Mouse (Mus musculus): ENCODE measurements at regions not wholly inside any gene's neighbourhood (a gene's known extent, or its start where the extent isn't known, plus 50 kb on each side); places are given as distances from the start of the nearest gene placed in this dataset.
"Not testable (repeated sequence)": the region's sequence is repeated elsewhere in the genome, so short reads cannot be mapped to it uniquely, and the experiment has no call there.

DNA sequence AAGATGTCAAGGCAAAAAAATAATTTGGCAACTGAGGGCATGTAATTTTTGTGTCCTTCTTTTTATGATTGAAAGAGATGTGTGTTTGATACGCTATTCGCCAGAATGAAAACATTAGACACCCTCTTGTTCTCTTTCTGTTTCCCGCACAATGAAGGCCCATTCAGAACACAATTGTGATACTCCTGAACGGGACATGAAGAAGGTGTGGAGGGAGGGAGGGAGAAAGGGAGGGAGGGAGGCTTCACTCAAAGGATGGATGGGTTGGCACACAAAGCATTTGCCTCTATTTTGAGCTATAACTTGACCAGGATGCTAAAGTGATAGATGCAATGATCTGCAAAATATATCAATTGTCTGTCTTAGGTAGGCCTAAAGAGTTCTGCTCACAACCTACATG lies 132.0 kb upstream of the Kiz start:
- in situ Hi-C loops (cut with MboI; ENCODE audit: low pct_unique_long_range_greater_than_20kb): no loop called here
- DNase-seq (ENCODE audit: low read depth, low spot score) (no peak), ATAC-seq (no peak)
- POLR2A ChIA-PET: no interaction called here
- CTCF ChIA-PET: no interaction called here
- peaks cover 47% of the 10 kb centered on the region for H3K27me3 ChIP-seq
- TF ChIP-seq CTCF (IDR thresholded peaks at IDR 0.05): no peak

DNA sequence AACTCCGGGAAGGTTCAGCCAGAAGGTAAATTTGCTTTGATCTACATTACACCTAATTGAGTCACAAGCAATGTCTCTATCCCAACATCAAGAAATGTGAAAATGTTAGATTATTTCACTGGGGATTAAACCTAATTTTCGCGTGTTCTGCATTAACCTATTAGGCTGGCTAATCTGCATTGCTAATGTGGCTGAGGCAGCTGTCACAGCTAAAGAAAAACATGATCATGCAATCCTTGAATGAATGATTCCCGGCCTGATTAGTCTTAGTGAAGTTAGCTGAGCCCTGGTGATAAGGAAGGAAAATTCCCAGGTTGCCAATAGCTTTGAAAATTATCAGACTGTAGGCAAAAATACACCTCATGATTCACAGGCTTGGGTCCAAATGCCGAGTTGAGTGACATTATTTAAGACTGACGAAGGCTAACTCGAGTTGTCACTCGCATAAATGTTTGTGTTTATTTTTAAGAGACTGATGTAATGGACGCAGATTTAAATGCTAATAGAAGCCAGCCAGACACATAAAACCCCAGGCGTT lies 131.5 kb upstream of the Kiz start:
- DNase-seq (ENCODE audit: low read depth, low spot score) (no peak), ATAC-seq (no peak)
- no peak for TF ChIP-seq CTCF (IDR thresholded peaks at IDR 0.05)
- in situ Hi-C loops (cut with MboI; ENCODE audit: low pct_unique_long_range_greater_than_20kb): no loop called here
- ChIA-PET CTCF (no interaction called here), POLR2A (no interaction called here)
- peaks cover 42% of the 10 kb centered on the region for H3K27me3 ChIP-seq

DNA sequence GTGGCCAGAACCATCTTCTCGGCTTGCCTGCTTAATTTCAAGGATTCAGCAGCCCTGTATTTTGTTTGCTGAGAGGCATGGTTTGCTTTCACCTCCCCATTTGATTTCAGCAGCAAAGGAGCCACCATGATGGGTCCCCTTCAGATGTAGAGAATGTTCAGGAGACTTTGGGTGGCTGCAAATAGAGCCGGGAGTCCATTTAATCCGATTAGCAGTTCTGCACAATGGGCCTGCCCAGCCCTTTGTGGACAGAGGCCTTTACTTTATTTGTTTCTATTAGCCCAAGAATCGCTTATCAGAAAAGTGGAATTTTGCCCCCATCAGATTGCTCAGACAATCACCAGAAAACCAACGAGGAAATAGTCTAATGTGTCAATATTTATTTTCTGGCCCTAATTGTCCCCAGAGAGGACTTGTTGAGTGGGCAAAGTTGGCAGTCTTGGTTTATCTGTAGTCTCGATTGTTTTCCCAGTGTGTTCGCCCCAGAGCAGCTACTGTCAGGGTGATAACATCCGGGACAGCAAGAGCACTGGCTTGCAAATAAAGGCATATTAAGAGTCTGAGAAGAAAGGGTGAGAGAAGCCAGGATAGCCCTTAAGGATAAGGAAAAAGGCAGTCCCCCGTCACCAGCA lies 130.6 kb upstream of the Kiz start:
- ATAC-seq: no peak
- H3K27me3 ChIP-seq: peaks cover 36% of the 10 kb centered on the region
- ChIA-PET POLR2A (no interaction called here), CTCF (no interaction called here)
- no peak for TF ChIP-seq CTCF (IDR thresholded peaks at IDR 0.05)
- in situ Hi-C loops (cut with MboI; ENCODE audit: low pct_unique_long_range_greater_than_20kb): no loop called here
- DNase-seq (ENCODE audit: low read depth, low spot score): no peak

DNA sequence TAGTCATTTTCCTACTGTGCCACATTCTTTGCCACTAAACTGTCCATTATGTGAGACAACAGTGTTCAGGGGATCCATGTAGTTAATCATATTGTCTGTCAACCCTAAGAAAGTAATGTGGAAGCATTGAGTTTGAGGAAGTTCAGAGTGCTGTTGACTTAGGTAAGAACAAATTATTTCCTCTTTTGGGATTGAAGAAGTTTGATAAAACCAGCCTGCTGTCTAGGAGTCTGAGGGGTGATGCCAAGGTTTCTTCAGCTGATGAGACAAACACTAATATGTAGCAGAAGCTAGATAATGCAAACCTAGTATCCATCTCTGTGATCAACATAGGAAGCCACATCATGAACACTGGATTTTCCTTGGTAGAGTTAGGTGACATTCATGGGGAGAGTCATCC lies 127.0 kb upstream of the Kiz start:
- ATAC-seq (no peak), DNase-seq (ENCODE audit: low read depth, low spot score) (no peak)
- ChIA-PET CTCF (no interaction called here), POLR2A (no interaction called here)
- H3K27me3 ChIP-seq: peaks cover 8% of the 10 kb centered on the region
- TF ChIP-seq CTCF (IDR thresholded peaks at IDR 0.05): no peak
- in situ Hi-C loops (cut with MboI; ENCODE audit: low pct_unique_long_range_greater_than_20kb): no loop called here

DNA sequence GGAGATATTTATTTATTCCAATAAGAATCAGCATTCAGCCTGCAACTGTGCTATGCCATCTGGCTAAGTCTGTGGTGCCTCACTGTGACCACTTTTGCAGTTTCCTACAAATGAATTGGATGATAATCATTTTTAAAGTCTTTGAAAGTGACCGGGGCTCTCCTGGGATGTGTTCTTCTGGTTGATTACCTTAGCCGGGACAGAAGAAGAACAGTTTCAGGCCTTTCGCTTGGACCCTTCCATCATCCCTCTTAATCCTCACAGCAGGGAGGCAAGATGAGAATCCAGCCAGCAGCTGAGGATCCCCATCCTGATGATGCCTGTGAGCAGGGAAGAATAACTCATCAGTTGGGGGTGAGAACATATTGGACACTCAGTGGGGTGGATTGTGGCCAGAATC lies 124.6 kb upstream of the Kiz start:
- DNase-seq (ENCODE audit: low read depth, low spot score) (no peak), ATAC-seq (no peak)
- CTCF ChIA-PET: no interaction called here
- POLR2A ChIA-PET: no interaction called here
- H3K27me3 ChIP-seq: no peaks in the 10 kb centered on the region
- in situ Hi-C loops (cut with MboI; ENCODE audit: low pct_unique_long_range_greater_than_20kb): no loop called here
- no peak for TF ChIP-seq CTCF (IDR thresholded peaks at IDR 0.05)

DNA sequence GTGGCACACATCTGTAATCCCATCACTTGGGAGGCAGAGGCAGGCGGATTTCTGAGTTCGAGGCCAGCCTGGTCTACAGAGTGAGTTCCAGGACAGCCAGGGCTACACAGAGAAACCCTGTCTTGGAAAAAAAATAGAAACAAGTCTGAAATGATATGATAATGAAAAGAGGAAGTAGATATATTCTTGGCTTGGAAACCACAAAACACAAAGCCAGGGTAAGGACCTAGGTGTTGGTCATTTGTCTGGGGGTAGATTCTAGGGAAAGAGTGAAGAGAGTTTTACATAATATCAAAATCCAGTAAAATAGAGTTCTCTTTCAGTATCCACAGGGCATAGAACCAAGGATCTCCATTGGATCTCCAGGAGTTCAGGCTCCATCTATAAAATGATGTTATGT lies 122.8 kb upstream of the Kiz start:
- ATAC-seq; DNase-seq (ENCODE audit: low read depth, low spot score); CTCF ChIA-PET; in situ Hi-C loops (cut with MboI; ENCODE audit: low pct_unique_long_range_greater_than_20kb); H3K27me3 ChIP-seq; POLR2A ChIA-PET: not testable (repeated sequence)

DNA sequence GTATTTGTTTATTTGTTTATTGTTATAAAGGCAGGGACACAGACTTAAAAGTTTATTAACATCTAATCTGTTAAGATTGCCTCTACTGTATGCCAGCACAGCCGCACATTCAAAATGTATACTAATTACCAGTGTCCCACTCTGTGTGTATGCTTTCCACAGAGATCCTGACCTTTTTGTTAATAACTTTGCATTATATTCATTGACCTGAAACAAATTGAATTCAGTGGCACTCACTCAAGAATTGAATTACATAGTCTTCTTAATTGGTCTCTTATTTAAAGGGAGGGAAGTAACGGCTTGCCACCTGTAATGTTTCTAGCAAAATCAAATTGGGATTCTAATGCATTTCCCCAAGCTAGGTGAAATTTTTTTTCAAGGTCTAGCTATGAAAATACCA lies 111.3 kb upstream of the Kiz start:
- no peak for DNase-seq (ENCODE audit: low read depth, low spot score)
- TF ChIP-seq CTCF (IDR thresholded peaks at IDR 0.05): no peak
- ATAC-seq: no peak
- ChIA-PET POLR2A (no interaction called here), CTCF (interaction anchor here (0.9 kb wide), 1 partner anchor 9 kb away, joined by 3 read pairs; no protein-coding TSS in a partner anchor)
- in situ Hi-C loops (cut with MboI; ENCODE audit: low pct_unique_long_range_greater_than_20kb): no loop called here
- peaks cover 28% of the 10 kb centered on the region for H3K27me3 ChIP-seq

DNA sequence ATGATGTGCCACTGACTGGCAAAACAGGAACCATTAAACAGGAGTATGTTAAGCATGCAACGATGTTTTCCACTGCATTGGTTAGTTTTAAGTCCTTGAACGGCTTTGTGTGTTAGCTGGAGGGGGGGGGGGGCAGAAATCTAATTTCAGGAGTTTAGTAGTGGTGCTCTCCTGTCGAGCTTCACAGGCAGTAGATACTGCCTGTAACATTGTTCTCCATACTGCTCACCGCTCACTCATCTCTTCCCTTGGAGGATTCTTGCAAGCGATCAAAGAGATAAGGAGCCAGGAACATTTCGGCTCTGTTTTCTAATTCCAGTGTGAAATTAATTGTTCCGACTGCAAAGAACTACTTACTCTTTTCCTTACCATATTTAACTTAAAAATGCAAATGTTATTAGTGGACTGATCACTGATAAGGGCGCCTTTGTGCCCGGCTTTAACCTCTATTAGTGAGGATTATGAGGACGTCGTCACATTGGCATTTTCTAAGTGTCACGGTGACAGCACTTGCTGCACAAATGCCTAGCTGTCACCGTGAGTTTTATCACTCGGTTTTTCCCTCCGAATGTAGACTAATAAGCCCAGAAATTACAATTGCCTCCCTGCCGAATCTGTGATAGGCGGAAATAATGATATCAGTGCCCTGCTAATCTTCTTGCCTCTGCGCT lies 110.5 kb upstream of the Kiz start:
- no peak for TF ChIP-seq CTCF (IDR thresholded peaks at IDR 0.05)
- POLR2A ChIA-PET: no interaction called here
- CTCF ChIA-PET: no interaction called here
- H3K27me3 ChIP-seq: peaks cover 28% of the 10 kb centered on the region
- DNase-seq (ENCODE audit: low read depth, low spot score): no peak
- ATAC-seq: no peak
- in situ Hi-C loops (cut with MboI; ENCODE audit: low pct_unique_long_range_greater_than_20kb): no loop called here

DNA sequence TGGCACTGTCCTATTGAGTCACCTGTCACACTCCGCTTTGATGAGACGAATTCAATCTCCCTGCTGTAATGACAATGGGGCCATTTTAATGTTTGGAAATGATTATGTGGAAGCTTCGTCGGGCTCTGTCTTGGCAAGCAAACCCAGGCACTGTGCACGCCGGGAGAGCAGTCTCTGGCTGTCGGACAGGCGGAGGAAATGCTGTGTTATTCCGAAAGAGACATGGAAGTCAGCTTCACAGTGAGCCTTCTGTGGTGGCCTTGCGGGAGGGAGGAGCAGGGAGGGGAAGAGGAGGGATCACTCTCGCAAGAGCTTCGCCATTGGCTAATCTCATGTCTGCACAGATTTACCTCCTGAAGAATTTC lies 110.0 kb upstream of the Kiz start:
- no peak for ATAC-seq
- CTCF ChIA-PET: no interaction called here
- TF ChIP-seq CTCF (IDR thresholded peaks at IDR 0.05): no peak
- DNase-seq (ENCODE audit: low read depth, low spot score): no peak
- POLR2A ChIA-PET: no interaction called here
- peaks cover 28% of the 10 kb centered on the region for H3K27me3 ChIP-seq
- in situ Hi-C loops (cut with MboI; ENCODE audit: low pct_unique_long_range_greater_than_20kb): no loop called here

DNA sequence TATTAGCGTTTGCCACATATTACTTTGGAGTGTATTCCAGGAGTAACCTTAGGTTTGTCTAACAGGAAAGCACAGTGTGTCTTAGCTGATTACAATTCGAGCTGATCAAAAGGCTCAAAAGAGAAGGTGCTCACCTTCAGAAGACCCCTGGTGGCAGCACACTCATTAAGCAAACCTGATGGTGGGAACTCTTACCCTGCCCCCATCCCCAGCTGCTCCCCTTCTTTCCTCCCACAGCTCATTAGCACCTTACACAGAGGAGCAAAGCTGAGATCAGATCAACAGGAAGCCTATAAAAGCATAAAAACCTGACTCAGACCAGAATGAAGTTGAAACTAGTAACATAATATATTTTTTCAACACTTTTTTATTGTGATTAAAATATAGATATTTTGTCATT lies 101.7 kb upstream of the Kiz start:
- in situ Hi-C loops (cut with MboI; ENCODE audit: low pct_unique_long_range_greater_than_20kb): no loop called here
- TF ChIP-seq CTCF (IDR thresholded peaks at IDR 0.05): no peak
- no peak for DNase-seq (ENCODE audit: low read depth, low spot score)
- no peak for ATAC-seq
- POLR2A ChIA-PET: no interaction called here
- no peaks in the 10 kb centered on the region for H3K27me3 ChIP-seq
- CTCF ChIA-PET: interaction anchor here (0.9 kb wide), 1 partner anchor 14 kb away, joined by 3 read pairs; no protein-coding TSS in a partner anchor

DNA sequence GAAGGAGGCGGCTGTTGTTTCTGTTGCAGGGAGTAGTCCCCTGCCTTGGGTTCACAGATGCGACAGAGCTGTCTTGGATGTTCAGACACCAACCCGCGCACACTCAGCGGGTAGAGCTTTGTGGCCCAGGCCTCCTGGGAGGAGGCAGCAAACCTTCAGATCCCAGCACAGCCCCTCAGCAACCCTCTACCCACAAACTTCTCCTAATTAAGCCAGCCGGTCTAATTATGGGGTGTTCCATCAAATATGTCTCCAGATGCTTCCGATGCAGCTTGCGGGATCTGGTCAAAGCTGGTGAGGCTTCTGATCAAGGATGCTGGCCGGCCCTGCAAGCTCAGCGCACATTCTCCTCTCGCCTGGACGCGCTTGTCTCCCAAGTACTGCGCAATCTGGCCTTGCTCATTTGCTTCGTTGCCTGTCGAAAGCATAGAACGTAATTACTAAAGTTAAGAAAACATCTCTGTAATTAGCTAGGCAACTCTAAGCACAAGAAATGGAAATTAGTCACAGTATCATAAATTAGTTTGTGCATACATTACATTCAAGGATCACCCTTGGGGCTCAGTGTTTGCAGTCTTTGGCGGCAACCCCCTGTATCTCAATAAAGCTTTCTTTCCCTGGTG lies 92.0 kb upstream of the Kiz start:
- no peak for TF ChIP-seq CTCF (IDR thresholded peaks at IDR 0.05)
- ChIA-PET POLR2A (no interaction called here), CTCF (no interaction called here)
- DNase-seq (ENCODE audit: low read depth, low spot score): no peak
- in situ Hi-C loops (cut with MboI; ENCODE audit: low pct_unique_long_range_greater_than_20kb): no loop called here
- peaks cover 11% of the 10 kb centered on the region for H3K27me3 ChIP-seq
- ATAC-seq: no peak
